Mouse (Mus musculus) CD4-positive, CD25-positive, alpha-beta regulatory T cell, adult 4 months (primary cell): ENCODE results near the gene Apln. TPM values are rescaled to one million over a fixed set of nuclear protein-coding genes. Genes with fewer than 3 reads are reported as not detected.

Experiments used
- ATAC-seq: one replicate; pipeline ENCODE4 v1.8.0; 2017
- polyA plus RNA-seq, 2 experiments: library from polyadenylated mRNA; unstranded; fragments of 100-300 nt; shearing (Covaris generic); gene quantifications; one replicate each; pipeline ENCODE4 v1.2.1; 2017

Gene Apln
- polyA plus RNA-seq, 2 experiments from 2014 or later: 0.30 to 0.37 TPM

- no peak for ATAC-seq
These were observed 17.6 kb downstream of the Apln start for GRCm38 (mm10) chrX:48016906-48017601.

- ATAC-seq: no peak
These were observed 23.0 kb downstream of the Apln start for GRCm38 (mm10) chrX:48011656-48012055.

GRCm38 (mm10) chrX:48006062-48006461 lies 28.6 kb downstream of the Apln start:
- no peak for ATAC-seq

GRCm38 (mm10) chrX:48004786-48005185 lies 29.9 kb downstream of the Apln start:
- ATAC-seq: no peak

GRCm38 (mm10) chrX:48001151-48001550 lies 33.5 kb downstream of the Apln start:
- no peak for ATAC-seq

GRCm38 (mm10) chrX:47998412-47998811 lies 36.2 kb downstream of the Apln start:
- ATAC-seq: peak; percentile 75

- ATAC-seq: peak; percentile 85
These were observed 42.0 kb downstream of the Apln start for GRCm38 (mm10) chrX:47992606-47993005.

- no peak for ATAC-seq
These were observed 46.6 kb downstream of the Apln start for GRCm38 (mm10) chrX:47988024-47988423.

GRCm38 (mm10) chrX:47985000-47985619 lies 49.5 kb downstream of the Apln start:
- ATAC-seq: peak; percentile 41

- ATAC-seq: no peak
These were observed 57.6 kb downstream of the Apln start for GRCm38 (mm10) chrX:47977078-47977477.

GRCm38 (mm10) chrX:47976551-47976950 lies 58.1 kb downstream of the Apln start:
- ATAC-seq: no peak

Other genes with a start within 250 kb of the Apln start
- not detected for gene Smarca1, start 141.9 kb downstream of the Apln start, polyA plus RNA-seq
- gene Ocrl, start 122.5 kb downstream of the Apln start, polyA plus RNA-seq: 1 to 10 TPM; 7.0 to 8.4 TPM
- under 1 TPM in 1 of 2 experiments, not detected in 1; 0.59 TPM for gene Xpnpep2, start 73.9 kb upstream of the Apln start, polyA plus RNA-seq
- gene Sash3, start 111.6 kb upstream of the Apln start, polyA plus RNA-seq: 100 to 1,000 TPM; 332 to 499 TPM
- gene Zdhhc9, start 174.0 kb upstream of the Apln start, polyA plus RNA-seq: 1 to 10 TPM; 1.7 to 3.0 TPM
- 10 to 100 TPM; 32.1 to 33.6 TPM for gene Utp14a, start 222.0 kb upstream of the Apln start, polyA plus RNA-seq